Mouse (Mus musculus) A20 (cell line): ENCODE data around the gene Vmn2r73.
"Not testable (repeated sequence)": the region's sequence is repeated elsewhere in the genome, so short reads cannot be mapped to it uniquely, and the experiment has no call there.

Experiments used
- DNase-seq: peaks from one replicate; pipeline ENCODE4 v3.0.0-alpha.2; 2011; ENCODE audit warnings: low read depth, low spot score

Gene Vmn2r73

GRCm38 (mm10) chr7:85876166-85876565 lies at the start of gene Vmn2r73:
Gene Vmn2r73, minus strand, starts transcription at chr7:85876266.
- no peak for DNase-seq

DNA sequence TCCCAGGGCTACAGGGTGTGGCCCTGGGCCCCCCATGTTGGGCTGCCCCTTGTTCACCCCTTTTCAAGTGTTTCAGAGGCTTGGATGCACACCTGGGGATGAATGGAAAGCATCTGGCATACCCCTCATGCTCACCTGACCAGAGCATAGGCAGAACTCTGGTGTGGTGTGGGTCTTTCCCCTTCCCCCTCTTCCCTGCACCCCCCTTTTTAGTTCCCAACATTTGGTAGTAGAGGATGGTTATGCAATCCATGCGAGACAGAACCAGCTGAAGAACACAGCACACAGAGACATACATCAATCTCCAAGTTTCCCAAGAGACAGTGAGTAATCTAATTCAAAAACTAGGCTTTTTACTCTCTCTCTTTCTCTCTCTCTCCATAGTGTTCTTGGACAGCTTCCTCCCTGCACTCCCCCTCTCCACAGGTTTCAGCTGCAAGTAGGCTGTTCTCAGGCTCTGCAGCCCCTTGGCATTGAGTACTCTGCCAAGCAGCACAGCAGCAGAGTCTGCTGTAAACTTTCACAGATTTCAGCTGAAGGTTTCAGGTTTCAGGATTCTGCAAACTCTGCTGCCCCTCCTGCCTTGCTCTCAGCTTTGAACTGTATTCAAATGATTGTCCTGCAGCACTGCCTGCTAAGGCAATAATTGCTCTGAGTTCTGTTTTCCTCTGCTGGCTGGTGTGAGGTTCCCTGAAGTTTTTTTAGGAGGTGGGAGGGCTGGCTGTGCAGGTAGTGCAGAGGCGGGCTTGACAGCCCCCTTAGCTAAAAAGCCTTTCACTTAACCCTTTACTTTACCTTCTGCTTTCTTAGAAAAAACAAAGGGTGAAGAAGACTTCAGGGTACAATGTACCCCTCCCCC lies 35.7 kb downstream of the Vmn2r73 start:
- no peak for DNase-seq

DNA sequence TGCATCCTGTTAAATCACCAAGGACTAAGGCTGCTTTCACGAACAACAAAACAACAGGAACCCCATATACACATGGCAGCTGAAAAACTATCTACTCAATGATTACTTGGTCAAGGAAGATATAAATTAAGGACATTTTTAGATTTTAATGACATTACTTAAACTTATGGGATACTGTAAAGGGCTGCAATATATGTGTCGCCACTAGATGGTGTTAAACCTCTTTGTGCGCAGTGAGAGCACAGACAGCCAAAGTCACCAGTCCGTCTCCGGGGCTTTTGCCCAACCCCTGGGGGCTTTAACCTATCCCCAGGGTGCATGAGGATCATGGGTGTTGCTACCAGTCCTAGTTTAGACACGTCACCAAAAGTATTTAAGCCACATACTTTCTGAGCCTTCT lies 58.0 kb downstream of the Vmn2r73 start:
- DNase-seq = not testable (repeated sequence)
